Mouse (Mus musculus): ENCODE measurements around the gene Clns1a.

- peak; percentile 55; the same call in 1 of the 2 replicates for TF ChIP-seq GABPA (IDR thresholded peaks at IDR 0.05; ENCODE audit: insufficient replicate concordance, low read depth, low read length)
- TF ChIP-seq CTCF (conservative IDR thresholded peaks at IDR 0.05 in 1 of 2, IDR thresholded peaks at IDR 0.05 in 1 of 2; ENCODE audit: low read depth in 2 of 2, low read length in 2 of 2) = no peak
- peak; percentile 74 for TF ChIP-seq ELF1 (IDR thresholded peaks at IDR 0.05; ENCODE audit: low read depth, low read length)
- TF ChIP-seq NELFE (IDR thresholded peaks at IDR 0.05; ENCODE audit: low read depth, low read length) = peak; percentile 87
- peak; percentile 33; the same call in 1 of the 2 replicates for TF ChIP-seq UBTF (IDR thresholded peaks at IDR 0.05; ENCODE audit: low read depth, low read length)
- no peak for TF ChIP-seq MAFK (IDR thresholded peaks at IDR 0.05; ENCODE audit: insufficient replicate concordance, low read length)
Measured at GRCm38 (mm10) chr7:97696506-97697254, at the start of gene Clns1a.

All from CH12.LX (cell line).